Mouse (Mus musculus): ENCODE data around the gene Pear1. TPM values are rescaled to one million over a fixed set of nuclear protein-coding genes. Genes with fewer than 3 reads are reported as not detected.

Pear1 gene
- polyA plus RNA-seq, 1 experiment from 2014 or later, result 19.9 TPM

DNA sequence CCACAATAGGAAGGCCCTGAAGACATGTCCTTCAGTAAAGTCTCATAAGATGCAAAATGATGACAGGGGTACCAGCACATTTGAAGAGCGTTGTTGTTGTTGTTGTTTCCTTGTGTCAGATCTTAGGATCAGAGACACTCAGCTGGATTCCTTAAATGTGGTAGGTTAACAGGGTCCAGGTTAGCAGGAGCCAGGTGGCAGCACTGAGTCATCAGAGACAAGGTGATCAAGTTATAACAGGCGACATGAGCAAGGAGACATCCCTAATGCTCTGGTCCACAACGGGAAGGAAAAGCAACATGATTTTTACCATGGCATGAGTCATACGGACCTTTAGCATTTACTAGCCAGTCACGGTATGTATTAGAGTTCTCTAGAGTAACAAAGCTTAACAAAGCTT, 9.4 kb upstream of the Pear1 start:
- H3K4me1 ChIP-seq (replicated peaks), result no peaks in the 10 kb centered on the region
- H3K27ac ChIP-seq, result no peak overlapping the region
- 72% methylated on average over 5 of the region's 5 CpGs for WGBS
- no peaks in the 10 kb centered on the region for H3K27me3 ChIP-seq (ENCODE audit: insufficient read depth, poor library complexity, severe bottlenecking)
- H3K36me3 ChIP-seq, result no peaks in the 10 kb centered on the region
- no peaks in the 10 kb centered on the region for H3K9me3 ChIP-seq
- no peak for DNase-seq (ENCODE audit: low spot score)
- H3K4me3 ChIP-seq, result no peak overlapping the region

GRCm38 (mm10) chr3:87832109-87832859, 8.2 kb upstream of the Pear1 start:
- H3K27me3 ChIP-seq (ENCODE audit: insufficient read depth, poor library complexity, severe bottlenecking), result no peaks in the 10 kb centered on the region
- H3K4me3 ChIP-seq, result no peak overlapping the region
- H3K27ac ChIP-seq, result no peak overlapping the region

DNA sequence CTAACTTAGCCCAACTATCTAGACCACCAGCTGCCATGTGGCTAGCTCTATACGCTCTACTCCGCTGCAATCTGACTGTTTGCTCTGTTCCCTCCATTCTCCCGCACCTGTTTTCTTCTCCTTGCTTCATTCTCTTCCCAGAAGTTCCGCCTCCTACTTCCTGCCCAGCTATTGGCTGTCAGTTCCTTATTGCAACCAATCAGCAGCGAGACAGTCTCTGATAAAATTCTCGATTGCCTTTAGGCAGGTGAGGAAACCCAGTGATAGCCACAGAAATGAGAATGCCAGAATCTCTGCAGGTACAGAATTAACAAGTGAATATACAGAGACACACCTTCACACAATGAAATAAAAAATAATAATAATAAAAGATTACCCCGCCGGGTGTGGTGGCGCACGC, 4.9 kb upstream of the Pear1 start:
- Histone ChIP-seq H3K27me3 (ENCODE audit: insufficient read depth, poor library complexity, severe bottlenecking) (no peaks in the 10 kb centered on the region), H3K27ac (no peak overlapping the region), H3K9me3 (no peaks in the 10 kb centered on the region), H3K36me3 (no peaks in the 10 kb centered on the region), H3K4me3 (no peak overlapping the region), H3K4me1 (replicated peaks) (no peaks in the 10 kb centered on the region)
- WGBS, result 55% methylated on average over 10 of the region's 10 CpGs
- DNase-seq (ENCODE audit: low spot score), result no peak

More at GRCm38 (mm10) chr3:87832109-87832859, 8.2 kb upstream of the Pear1 start:
- Histone ChIP-seq H3K36me3 (no peaks in the 10 kb centered on the region), H3K9me3 (no peaks in the 10 kb centered on the region), H3K4me1 (replicated peaks) (no peaks in the 10 kb centered on the region)
- no peak for DNase-seq (ENCODE audit: low spot score)
- WGBS, result 83% methylated on average over 7 of the region's 7 CpGs

DNA sequence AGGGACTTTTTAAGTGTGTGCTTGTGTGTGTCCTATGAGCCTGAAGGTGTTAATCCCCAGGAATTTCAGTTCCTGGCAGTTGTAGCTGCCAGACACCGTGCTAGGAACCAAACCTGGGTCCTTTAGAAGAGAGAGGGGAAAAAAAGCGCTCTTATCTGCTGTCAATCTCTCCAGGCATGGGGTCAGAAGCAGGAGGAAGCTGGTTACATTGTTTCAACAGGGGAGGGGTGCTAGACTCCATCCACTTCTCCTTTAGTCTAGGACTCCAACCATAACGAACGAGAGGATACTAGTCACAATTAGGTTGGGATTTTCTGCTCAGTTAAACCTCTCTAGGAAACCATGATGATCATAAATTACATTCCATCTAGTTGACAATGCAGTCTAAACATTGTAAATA, 4.3 kb upstream of the Pear1 start:
- 62% methylated on average over 4 of the region's 4 CpGs for WGBS
- no peak overlapping the region for H3K27ac ChIP-seq
- DNase-seq (ENCODE audit: low spot score), result no peak
- H3K27me3 ChIP-seq (ENCODE audit: insufficient read depth, poor library complexity, severe bottlenecking), result no peaks in the 10 kb centered on the region
- H3K36me3 ChIP-seq, result no peaks in the 10 kb centered on the region
- no peak overlapping the region for H3K4me3 ChIP-seq
- no peaks in the 10 kb centered on the region for H3K9me3 ChIP-seq
- no peaks in the 10 kb centered on the region for H3K4me1 ChIP-seq (replicated peaks)

GRCm38 (mm10) chr3:87818226-87818625, 5.9 kb downstream of the Pear1 start:
- Histone ChIP-seq H3K27ac (no peak overlapping the region), H3K36me3 (no peaks in the 10 kb centered on the region), H3K4me1 (replicated peaks) (0 out of 2 replicates have a peak, but pooled peaks cover 3% of the 10 kb centered on the region), H3K27me3 (ENCODE audit: insufficient read depth, poor library complexity, severe bottlenecking) (peaks cover 67% of the 10 kb centered on the region), H3K4me3 (no peak overlapping the region), H3K9me3 (no peaks in the 10 kb centered on the region)
- WGBS, result 71% methylated on average over 12 of the region's 12 CpGs
- no peak for DNase-seq (ENCODE audit: low spot score)

GRCm38 (mm10) chr3:87816646-87817093, 7.4 kb downstream of the Pear1 start:
- peaks cover 83% of the 10 kb centered on the region for H3K27me3 ChIP-seq (ENCODE audit: insufficient read depth, poor library complexity, severe bottlenecking)
- 6% methylated on average over 12 of the region's 12 CpGs for WGBS
- 0 out of 2 replicates have a peak, but pooled peaks cover 3% of the 10 kb centered on the region for H3K4me1 ChIP-seq (replicated peaks)
- no peak overlapping the region for H3K4me3 ChIP-seq
- DNase-seq (ENCODE audit: low spot score), result peak; percentile 78
- no peak overlapping the region for H3K27ac ChIP-seq
- H3K36me3 ChIP-seq, result no peaks in the 10 kb centered on the region
- H3K9me3 ChIP-seq, result no peaks in the 10 kb centered on the region

DNA sequence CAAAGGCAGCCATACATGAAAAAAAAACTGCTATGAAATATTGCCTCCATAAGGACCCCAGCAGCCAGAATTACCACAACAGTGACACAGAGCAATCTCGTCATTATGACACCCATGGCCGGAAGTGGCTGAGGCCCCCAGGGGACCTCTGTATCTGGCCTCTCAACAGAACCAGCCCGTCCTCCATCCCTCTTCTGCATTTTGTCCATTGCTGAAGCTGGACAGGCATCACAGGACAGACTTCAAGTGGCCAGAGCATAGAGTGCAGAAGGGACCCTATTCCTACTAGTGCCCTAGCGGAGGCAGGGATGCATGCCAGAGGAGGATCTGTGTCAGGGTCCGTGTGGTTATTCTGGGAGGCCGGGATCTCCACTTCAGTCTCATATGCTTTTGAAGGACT, 7.9 kb downstream of the Pear1 start:
- no peaks in the 10 kb centered on the region for H3K36me3 ChIP-seq
- DNase-seq (ENCODE audit: low spot score), result no peak
- no peak overlapping the region for H3K27ac ChIP-seq
- 61% methylated on average over 6 of the region's 6 CpGs for WGBS
- no peak overlapping the region for H3K4me3 ChIP-seq
- no peaks in the 10 kb centered on the region for H3K9me3 ChIP-seq
- 0 out of 2 replicates have a peak, but pooled peaks cover 3% of the 10 kb centered on the region for H3K4me1 ChIP-seq (replicated peaks)
- peaks cover 88% of the 10 kb centered on the region for H3K27me3 ChIP-seq (ENCODE audit: insufficient read depth, poor library complexity, severe bottlenecking)

GRCm38 (mm10) chr3:87812873-87813272, 11.2 kb downstream of the Pear1 start:
- Histone ChIP-seq H3K27me3 (ENCODE audit: insufficient read depth, poor library complexity, severe bottlenecking) (peaks cover 100% of the 10 kb centered on the region), H3K4me3 (no peak overlapping the region), H3K36me3 (no peaks in the 10 kb centered on the region), H3K27ac (no peak overlapping the region), H3K9me3 (no peaks in the 10 kb centered on the region), H3K4me1 (replicated peaks) (peaks cover 18% of the 10 kb centered on the region)
- DNase-seq (ENCODE audit: low spot score), result no peak
- WGBS, result 74% methylated on average over 10 of the region's 10 CpGs

- no peaks in the 10 kb centered on the region for H3K36me3 ChIP-seq
- H3K9me3 ChIP-seq, result no peaks in the 10 kb centered on the region
- H3K27ac ChIP-seq, result no peak overlapping the region
- WGBS, result 76% methylated on average over 4 of the region's 4 CpGs
- no peak overlapping the region for H3K4me3 ChIP-seq
- peaks cover 18% of the 10 kb centered on the region for H3K4me1 ChIP-seq (replicated peaks)
- peaks cover 100% of the 10 kb centered on the region for H3K27me3 ChIP-seq (ENCODE audit: insufficient read depth, poor library complexity, severe bottlenecking)
- DNase-seq (ENCODE audit: low spot score), result no peak
Observed at GRCm38 (mm10) chr3:87812413-87812812, 11.7 kb downstream of the Pear1 start.

DNA sequence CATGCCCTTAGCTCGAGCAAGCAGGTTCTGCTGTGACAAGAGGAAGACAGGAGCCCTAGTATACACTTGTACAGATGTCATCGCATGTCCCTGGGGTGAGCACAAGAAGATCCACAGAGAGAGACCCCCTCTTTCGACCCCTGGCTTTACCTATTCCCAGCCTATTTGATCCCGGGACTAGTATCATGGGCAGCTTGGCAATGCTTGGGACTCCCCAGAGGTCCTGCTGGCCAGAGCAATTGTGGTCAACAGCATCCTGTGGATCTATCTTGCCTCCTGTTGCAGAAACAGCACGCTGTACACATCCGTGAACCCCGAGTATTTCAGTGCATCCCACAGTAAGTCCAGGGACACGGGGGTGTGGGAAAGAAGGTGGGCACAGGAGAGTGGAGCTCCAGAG, 12.8 kb downstream of the Pear1 start:
- H3K27me3 ChIP-seq (ENCODE audit: insufficient read depth, poor library complexity, severe bottlenecking), result peaks cover 100% of the 10 kb centered on the region
- no peaks in the 10 kb centered on the region for H3K36me3 ChIP-seq
- no peaks in the 10 kb centered on the region for H3K9me3 ChIP-seq
- H3K4me3 ChIP-seq, result no peak overlapping the region
- 83% methylated on average over 8 of the region's 8 CpGs for WGBS
- H3K4me1 ChIP-seq (replicated peaks), result peaks cover 18% of the 10 kb centered on the region
- H3K27ac ChIP-seq, result no peak overlapping the region
- DNase-seq (ENCODE audit: low spot score), result no peak

DNA sequence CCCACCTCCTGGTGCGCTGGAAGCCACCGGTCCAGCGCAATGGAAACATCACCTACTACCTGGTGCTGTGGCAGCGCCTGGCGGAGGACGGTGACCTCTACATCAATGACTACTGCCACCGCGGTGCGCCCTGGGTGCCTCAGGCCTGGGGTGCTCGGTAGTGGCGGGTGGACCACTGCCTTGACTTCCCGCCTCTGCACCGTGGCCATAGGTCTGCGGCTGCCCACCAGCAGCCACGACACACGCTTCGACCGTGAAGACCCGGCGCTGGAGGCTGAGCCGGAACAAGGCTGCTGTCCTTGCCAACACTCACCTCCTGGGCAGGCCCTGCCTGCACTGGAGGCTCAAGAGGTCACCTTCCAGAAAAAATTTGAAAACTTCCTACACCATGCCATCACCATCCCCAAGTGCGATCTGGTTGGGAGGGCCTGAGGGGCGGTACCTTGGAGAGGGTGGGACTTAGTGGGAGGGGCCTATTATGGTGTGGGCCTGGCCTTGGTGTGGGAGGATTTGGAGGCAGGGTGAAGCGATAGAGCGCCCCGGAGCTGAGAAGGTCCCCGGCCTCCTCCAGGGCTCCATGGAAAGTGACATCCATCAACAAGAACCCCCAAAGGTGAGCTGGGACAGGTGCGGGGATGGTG, 14.7 kb downstream of the Pear1 start:
- Histone ChIP-seq H3K9me3 (no peaks in the 10 kb centered on the region), H3K4me1 (replicated peaks) (peaks cover 15% of the 10 kb centered on the region), H3K36me3 (no peaks in the 10 kb centered on the region), H3K27ac (no peak overlapping the region), H3K27me3 (ENCODE audit: insufficient read depth, poor library complexity, severe bottlenecking) (peaks cover 100% of the 10 kb centered on the region), H3K4me3 (peak overlapping the region; percentile 43)
- 5% methylated on average over 28 of the region's 28 CpGs for WGBS
- no peak for DNase-seq (ENCODE audit: low spot score)

DNA sequence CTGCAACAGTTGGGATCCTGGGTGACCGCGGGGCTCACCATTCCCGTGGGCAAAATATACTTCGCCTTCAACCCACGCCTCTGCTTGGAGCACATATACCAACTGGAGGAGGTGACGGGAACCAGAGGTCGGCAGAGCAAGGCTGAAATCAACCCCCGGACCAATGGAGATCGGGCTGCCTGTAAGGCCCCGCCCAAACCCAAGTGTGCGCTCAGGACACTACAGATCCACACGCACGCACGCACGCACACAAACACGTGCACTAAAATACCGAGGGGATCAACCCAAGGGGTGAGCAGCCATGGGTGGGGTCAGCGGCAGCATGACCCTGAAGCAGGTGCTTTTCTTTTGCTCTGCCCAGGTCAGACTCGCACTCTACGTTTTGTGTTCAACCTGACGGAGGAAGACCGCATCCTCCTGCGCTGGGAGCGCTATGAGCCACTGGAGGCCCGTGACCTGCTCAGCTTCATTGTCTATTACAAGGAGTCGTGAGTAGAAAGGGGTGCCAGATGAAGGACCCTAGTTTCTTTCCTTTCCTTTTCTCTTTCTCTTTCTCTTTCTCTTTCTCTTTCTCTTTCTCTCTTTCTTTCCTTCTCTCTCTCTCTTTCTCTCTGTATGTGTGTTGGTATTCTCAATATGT, 19.9 kb downstream of the Pear1 start:
- peak overlapping the region; percentile 38 for H3K4me3 ChIP-seq

GRCm38 (mm10) chr3:87801681-87802080, 22.4 kb downstream of the Pear1 start:
- no peaks in the 10 kb centered on the region for H3K36me3 ChIP-seq
- peaks cover 100% of the 10 kb centered on the region for H3K27me3 ChIP-seq (ENCODE audit: insufficient read depth, poor library complexity, severe bottlenecking)
- no peak overlapping the region for H3K27ac ChIP-seq
- H3K4me3 ChIP-seq, result no peak overlapping the region
- WGBS, result 59% methylated on average over 5 of the region's 5 CpGs
- H3K9me3 ChIP-seq, result no peaks in the 10 kb centered on the region
- DNase-seq (ENCODE audit: low spot score), result no peak
- peaks cover 24% of the 10 kb centered on the region for H3K4me1 ChIP-seq (replicated peaks)

More for the DNA sequence above, 19.9 kb downstream of the Pear1 start:
- H3K9me3 ChIP-seq, result no peaks in the 10 kb centered on the region
- peaks cover 100% of the 10 kb centered on the region for H3K27me3 ChIP-seq (ENCODE audit: insufficient read depth, poor library complexity, severe bottlenecking)
- DNase-seq (ENCODE audit: low spot score), result no peak
- no peak overlapping the region for H3K27ac ChIP-seq
- no peaks in the 10 kb centered on the region for H3K36me3 ChIP-seq
- peaks cover 11% of the 10 kb centered on the region for H3K4me1 ChIP-seq (replicated peaks)
- WGBS, result 6% methylated on average over 26 of the region's 26 CpGs

Measured in hindbrain, embryonic 10.5 days (tissue).